In genomic region chr19:47067924-47068611, GRCm38 (mm10) we compare ENCODE assay signal across 7 mouse cellular contexts. TPM values are rescaled to one million over a fixed set of nuclear protein-coding genes. Genes with fewer than 3 reads are reported as not detected.
DNase-seq lines count a peak whose midpoint lies in the region; ATAC-seq and TF ChIP-seq lines count a peak whose summit lies in the region.

No protein-coding gene starts in this region.

- peak overlapping the region; percentile 100 for H3K4me3 ChIP-seq in embryonic facial prominence, embryonic 10.5 days
- H3K4me3 ChIP-seq in limb, embryonic 10.5 days = peak overlapping the region; percentile 100
- H3K4me3 ChIP-seq in midbrain, embryonic 12.5 days = peak overlapping the region; percentile 99
- H3K4me3 ChIP-seq in small intestine, adult 2 months (ENCODE audit: low read depth, low read length) = peak overlapping the region; percentile 93

- TF ChIP-seq CTCF in small intestine, adult 2 months (IDR thresholded peaks at IDR 0.05; ENCODE audit: extremely low read depth, insufficient read length, insufficient replicate concordance, low read depth, low read length) = 0 out of 2 replicates have a peak, but pooled peaks have one; percentile 16

- peak overlapping the region; percentile 96 for H3K9ac ChIP-seq in midbrain, embryonic 12.5 days (replicated peaks)

- no peaks in the 10 kb centered on the region for H3K27me3 ChIP-seq in embryonic facial prominence, embryonic 10.5 days (replicated peaks; ENCODE audit: low read depth, poor library complexity, severe bottlenecking)
- no peaks in the 10 kb centered on the region for H3K27me3 ChIP-seq in limb, embryonic 10.5 days (ENCODE audit: low read depth, poor library complexity, severe bottlenecking)
- H3K27me3 ChIP-seq in midbrain, embryonic 12.5 days = no peaks in the 10 kb centered on the region
- no peaks in the 10 kb centered on the region for H3K27me3 ChIP-seq in small intestine, adult 2 months (ENCODE audit: control insufficient read depth, insufficient read depth, low read length)

- peaks cover 12% of the 10 kb centered on the region for H3K4me1 ChIP-seq in embryonic facial prominence, embryonic 10.5 days
- H3K4me1 ChIP-seq in limb, embryonic 10.5 days = peaks cover 9% of the 10 kb centered on the region
- H3K4me1 ChIP-seq in midbrain, embryonic 12.5 days = peaks cover 11% of the 10 kb centered on the region
- no peaks in the 10 kb centered on the region for H3K4me1 ChIP-seq in small intestine, adult 2 months (ENCODE audit: control insufficient read depth, insufficient read depth, insufficient read length, low read length)

- H3K27ac ChIP-seq in embryonic facial prominence, embryonic 10.5 days (replicated peaks) = peak overlapping the region; percentile 94
- H3K27ac ChIP-seq in limb, embryonic 10.5 days = peak overlapping the region; percentile 93
- H3K27ac ChIP-seq in midbrain, embryonic 12.5 days (replicated peaks) = peak overlapping the region; percentile 91
- H3K27ac ChIP-seq in small intestine, adult 2 months (ENCODE audit: insufficient read depth, low read depth, low read length) = peak overlapping the region; percentile 55

- TF ChIP-seq POLR2A in small intestine, adult 2 months (IDR thresholded peaks at IDR 0.05; ENCODE audit: low read depth, low read length) = peak; percentile 72

- DNase-seq in adrenal gland, postnatal 14 days = peak; percentile 93
- DNase-seq in embryonic facial prominence, embryonic 10.5 days (ENCODE audit: low spot score) = peak; percentile 89
- DNase-seq in kidney, adult 11 months = peak; percentile 82
- DNase-seq in limb, embryonic 10.5 days (ENCODE audit: low spot score) = peak; percentile 86

- peaks cover 26% of the 10 kb centered on the region for H3K36me3 ChIP-seq in embryonic facial prominence, embryonic 10.5 days (replicated peaks)
- H3K36me3 ChIP-seq in limb, embryonic 10.5 days = peaks cover 27% of the 10 kb centered on the region
- peaks cover 26% of the 10 kb centered on the region for H3K36me3 ChIP-seq in midbrain, embryonic 12.5 days
- H3K36me3 ChIP-seq in small intestine, adult 2 months (ENCODE audit: control insufficient read depth, insufficient read depth, low read length) = peaks cover 13% of the 10 kb centered on the region

- peak overlapping the region; percentile 69 for H3K4me2 ChIP-seq in midbrain, embryonic 12.5 days (replicated peaks)

- H3K9me3 ChIP-seq in embryonic facial prominence, embryonic 10.5 days = no peaks in the 10 kb centered on the region
- no peaks in the 10 kb centered on the region for H3K9me3 ChIP-seq in limb, embryonic 10.5 days (replicated peaks)
- H3K9me3 ChIP-seq in midbrain, embryonic 12.5 days = no peaks in the 10 kb centered on the region

- peak; percentile 88 for ATAC-seq in granulocyte monocyte progenitor cell, adult 5-6 weeks (replicated peaks; ENCODE audit: poor library complexity, severe bottlenecking)
- peak; percentile 86 for ATAC-seq in midbrain, embryonic 12.5 days (ENCODE audit: low FRiP score, low read depth)

- WGBS in embryonic facial prominence, embryonic 10.5 days = under 1% methylated on average over 72 of the region's 72 CpGs
- WGBS in limb, embryonic 10.5 days = under 1% methylated on average over 56 of the region's 72 CpGs
- WGBS in midbrain, embryonic 12.5 days = under 1% methylated on average over 57 of the region's 72 CpGs
- under 1% methylated on average over 71 of the region's 72 CpGs for WGBS in small intestine, adult 2 months

RNA-seq across cellular contexts. Expression of gene Taf5, which starts 0.5 kb away (rescaled TPM):
- 4.3 and 4.6 TPM in 2 replicates for total RNA-seq in adrenal gland, postnatal 14 days (2021)
- polyA plus RNA-seq in embryonic facial prominence, embryonic 10.5 days (2016; fragmentation: Nextera tagmentation; extraction: Ambion mirVana) = 7.2 and 7.5 TPM in 2 replicates
- total RNA-seq in granulocyte monocyte progenitor cell, adult 5-6 weeks (2014; fragmentation: Nextera tagmentation) = 6.3 and 9.9 TPM in 2 replicates
- total RNA-seq in granulocyte monocyte progenitor cell, adult 5-6 weeks (2017) = 25.3 and 27.4 TPM in 2 replicates
- 8.6 and 8.7 TPM in 2 replicates for polyA plus RNA-seq in limb, embryonic 10.5 days (2016; fragmentation: Nextera tagmentation; extraction: Ambion mirVana)
- polyA plus RNA-seq in midbrain, embryonic 12.5 days (2016; fragmentation: Nextera tagmentation; extraction: Ambion mirVana) = 11.6 and 12.1 TPM in 2 replicates
- 2.1 and 3.2 TPM in 2 replicates for polyA plus RNA-seq in small intestine, adult 2 months (2012; rRNA removed)

RNA-seq across cellular contexts. Expression of gene Pcgf6, which starts 17.4 kb away (rescaled TPM):
- 8.4 and 9.4 TPM in 2 replicates for total RNA-seq in adrenal gland, postnatal 14 days (2021)
- polyA plus RNA-seq in embryonic facial prominence, embryonic 10.5 days (2016; fragmentation: Nextera tagmentation; extraction: Ambion mirVana) = 36.1 and 36.5 TPM in 2 replicates
- 21.3 and 24.9 TPM in 2 replicates for total RNA-seq in granulocyte monocyte progenitor cell, adult 5-6 weeks (2014; fragmentation: Nextera tagmentation)
- 10.0 and 11.3 TPM in 2 replicates for total RNA-seq in granulocyte monocyte progenitor cell, adult 5-6 weeks (2017)
- polyA plus RNA-seq in limb, embryonic 10.5 days (2016; fragmentation: Nextera tagmentation; extraction: Ambion mirVana) = 35.3 and 38.2 TPM in 2 replicates
- polyA plus RNA-seq in midbrain, embryonic 12.5 days (2016; fragmentation: Nextera tagmentation; extraction: Ambion mirVana) = 32.6 and 33.8 TPM in 2 replicates
- polyA plus RNA-seq in small intestine, adult 2 months (2012; rRNA removed) = 4.1 and 4.4 TPM in 2 replicates

RNA-seq across cellular contexts. Expression of gene Usmg5, which starts 22.4 kb away (rescaled TPM):
- 939 and 985 TPM in 2 replicates for total RNA-seq in adrenal gland, postnatal 14 days (2021)
- polyA plus RNA-seq in embryonic facial prominence, embryonic 10.5 days (2016; fragmentation: Nextera tagmentation; extraction: Ambion mirVana) = 1,163 and 1,191 TPM in 2 replicates
- total RNA-seq in granulocyte monocyte progenitor cell, adult 5-6 weeks (2014; fragmentation: Nextera tagmentation) = 747 and 798 TPM in 2 replicates
- total RNA-seq in granulocyte monocyte progenitor cell, adult 5-6 weeks (2017) = 493 and 868 TPM in 2 replicates
- polyA plus RNA-seq in limb, embryonic 10.5 days (2016; fragmentation: Nextera tagmentation; extraction: Ambion mirVana) = 1,161 and 1,186 TPM in 2 replicates
- 1,210 and 1,249 TPM in 2 replicates for polyA plus RNA-seq in midbrain, embryonic 12.5 days (2016; fragmentation: Nextera tagmentation; extraction: Ambion mirVana)
- polyA plus RNA-seq in small intestine, adult 2 months (2012; rRNA removed) = 17.8 and 34.7 TPM in 2 replicates

RNA-seq across cellular contexts. Expression of gene Pdcd11, which starts 22.5 kb away (rescaled TPM):
- total RNA-seq in adrenal gland, postnatal 14 days (2021) = 23.4 and 24.5 TPM in 2 replicates
- 14.6 TPM in 2 replicates for polyA plus RNA-seq in embryonic facial prominence, embryonic 10.5 days (2016; fragmentation: Nextera tagmentation; extraction: Ambion mirVana)
- 21.6 and 24.7 TPM in 2 replicates for total RNA-seq in granulocyte monocyte progenitor cell, adult 5-6 weeks (2014; fragmentation: Nextera tagmentation)
- 23.8 and 29.3 TPM in 2 replicates for total RNA-seq in granulocyte monocyte progenitor cell, adult 5-6 weeks (2017)
- 13.8 and 14.5 TPM in 2 replicates for polyA plus RNA-seq in limb, embryonic 10.5 days (2016; fragmentation: Nextera tagmentation; extraction: Ambion mirVana)
- 10.6 and 12.9 TPM in 2 replicates for polyA plus RNA-seq in midbrain, embryonic 12.5 days (2016; fragmentation: Nextera tagmentation; extraction: Ambion mirVana)
- 2.8 and 4.3 TPM in 2 replicates for polyA plus RNA-seq in small intestine, adult 2 months (2012; rRNA removed)

RNA-seq across cellular contexts. Expression of gene Nt5c2, which starts 53.1 kb away (rescaled TPM):
- 79.8 and 82.3 TPM in 2 replicates for total RNA-seq in adrenal gland, postnatal 14 days (2021)
- polyA plus RNA-seq in embryonic facial prominence, embryonic 10.5 days (2016; fragmentation: Nextera tagmentation; extraction: Ambion mirVana) = 73.7 and 74.1 TPM in 2 replicates
- total RNA-seq in granulocyte monocyte progenitor cell, adult 5-6 weeks (2014; fragmentation: Nextera tagmentation) = 62.3 and 65.3 TPM in 2 replicates
- 67.6 and 84.5 TPM in 2 replicates for total RNA-seq in granulocyte monocyte progenitor cell, adult 5-6 weeks (2017)
- 75.4 and 89.8 TPM in 2 replicates for polyA plus RNA-seq in limb, embryonic 10.5 days (2016; fragmentation: Nextera tagmentation; extraction: Ambion mirVana)
- polyA plus RNA-seq in midbrain, embryonic 12.5 days (2016; fragmentation: Nextera tagmentation; extraction: Ambion mirVana) = 79.8 and 84.8 TPM in 2 replicates
- 4.4 and 6.1 TPM in 2 replicates for polyA plus RNA-seq in small intestine, adult 2 months (2012; rRNA removed)

Comparison
In these comparisons a context has a peak if more than half of its experiments do, and no peak if none do; other contexts are left out.
1. Peak in every context shown above with its lines: DNase-seq, ATAC-seq, H3K4me3 ChIP-seq and H3K27ac ChIP-seq.
2. RNA of gene Usmg5, which starts 22.4 kb away (polyA plus RNA-seq): 1,210 to 1,249 TPM in midbrain, embryonic 12.5 days, 1,163 to 1,191 TPM in embryonic facial prominence, embryonic 10.5 days and 1,161 to 1,186 TPM in limb, embryonic 10.5 days; 17.8 to 34.7 TPM in small intestine, adult 2 months; every median in the first group is over 10 times any median in the second.